Mouse (Mus musculus): ENCODE results near the gene Clip3. TPM values are rescaled to one million over a fixed set of nuclear protein-coding genes. Genes with fewer than 3 reads are reported as not detected.

The Clip3 gene
- polyA plus RNA-seq, 1 experiment from 2014 or later, result 100 TPM

DNA sequence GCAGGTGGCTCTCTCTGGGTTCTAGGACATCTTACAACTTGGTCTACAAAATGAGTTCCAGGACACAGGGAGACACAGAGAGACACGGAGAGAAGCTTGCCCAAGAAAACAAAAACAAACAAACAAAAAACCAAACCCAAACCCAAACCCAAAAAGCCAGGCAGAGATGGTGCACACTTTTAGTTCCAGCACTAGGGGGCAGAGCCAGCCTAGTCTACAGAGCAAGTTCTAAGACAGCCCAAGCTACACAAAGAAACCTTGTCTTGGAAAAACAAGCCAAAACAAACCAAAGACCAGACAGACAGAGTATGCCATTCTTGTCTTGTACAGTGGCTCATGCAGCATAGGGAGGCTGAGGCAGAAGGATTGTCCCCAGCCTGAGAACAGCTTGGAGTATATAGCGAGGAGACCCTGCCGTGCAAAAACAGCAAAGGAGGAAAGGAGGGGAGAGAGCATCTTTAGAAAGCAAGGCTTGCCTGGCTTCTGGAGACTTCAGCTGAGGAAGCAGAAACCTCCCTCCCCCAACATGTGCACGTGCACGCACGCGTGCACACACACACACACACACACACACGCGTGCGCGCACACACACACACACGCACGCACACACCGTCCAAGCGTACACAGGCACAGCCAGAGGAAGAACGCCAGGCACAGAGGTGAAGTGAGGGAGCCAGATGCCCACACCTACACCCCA, 14.7 kb downstream of the Clip3 start:
- Histone ChIP-seq H3K36me3 (ENCODE audit: control insufficient read depth, insufficient read depth, low read length) (peaks cover 28% of the 10 kb centered on the region), H3K9me3 (ENCODE audit: control insufficient read depth, low read length) (no peaks in the 10 kb centered on the region), H3K27ac (ENCODE audit: low read depth, low read length) (no peak overlapping the region), H3K4me1 (ENCODE audit: control insufficient read depth, insufficient read depth, low read length) (peaks cover 12% of the 10 kb centered on the region), H3K9ac (ENCODE audit: low read length) (no peak overlapping the region), H3K4me2 (ENCODE audit: low read depth) (no peak overlapping the region), H3K27me3 (ENCODE audit: control insufficient read depth, insufficient read depth, low read length) (no peaks in the 10 kb centered on the region), H3K4me3 (ENCODE audit: low read depth, low read length) (no peak overlapping the region)
- ATAC-seq (ENCODE audit: insufficient read depth, low FRiP score, low TSS enrichment) (no peak), DNase-seq (ENCODE audit: low spot score) (no peak)
- WGBS, result 89% methylated on average over 16 of the region's 16 CpGs

GRCm38 (mm10) chr7:30308076-30309005, 16.8 kb downstream of the Clip3 start, which contains the start of gene Alkbh6:
TSS of gene Alkbh6 (plus strand) at chr7:30308717.
- WGBS, result 3% methylated on average over 27 of the region's 27 CpGs

GRCm38 (mm10) chr7:30309395-30310129, 18.0 kb downstream of the Clip3 start:
- Histone ChIP-seq H3K36me3 (ENCODE audit: control insufficient read depth, insufficient read depth, low read length) (peaks cover 6% of the 10 kb centered on the region), H3K4me3 (ENCODE audit: low read depth, low read length) (peak overlapping the region; percentile 70), H3K27me3 (ENCODE audit: control insufficient read depth, insufficient read depth, low read length) (no peaks in the 10 kb centered on the region), H3K4me1 (ENCODE audit: control insufficient read depth, insufficient read depth, low read length) (peaks cover 13% of the 10 kb centered on the region), H3K4me2 (ENCODE audit: low read depth) (peak overlapping the region; percentile 90), H3K9me3 (ENCODE audit: control insufficient read depth, low read length) (no peaks in the 10 kb centered on the region), H3K9ac (ENCODE audit: low read length) (peak overlapping the region; percentile 65), H3K27ac (ENCODE audit: low read depth, low read length) (no peak overlapping the region)
- DNase-seq (ENCODE audit: low spot score) (no peak), ATAC-seq (ENCODE audit: insufficient read depth, low FRiP score, low TSS enrichment) (no peak)
- WGBS, result 68% methylated on average over 15 of the region's 15 CpGs

More at GRCm38 (mm10) chr7:30308076-30309005, 16.8 kb downstream of the Clip3 start, which contains the start of gene Alkbh6:
- peaks cover 12% of the 10 kb centered on the region for H3K4me1 ChIP-seq (ENCODE audit: control insufficient read depth, insufficient read depth, low read length)
- H3K4me3 ChIP-seq (ENCODE audit: low read depth, low read length), result peak within 1 kb of the TSS; percentile 70
- ATAC-seq (ENCODE audit: insufficient read depth, low FRiP score, low TSS enrichment) (peak; percentile 99), DNase-seq (ENCODE audit: low spot score) (peak; percentile 93)
- no peaks in the 10 kb centered on the region for H3K9me3 ChIP-seq (ENCODE audit: control insufficient read depth, low read length)
- no peaks in the 10 kb centered on the region for H3K27me3 ChIP-seq (ENCODE audit: control insufficient read depth, insufficient read depth, low read length)
- peak within 1 kb of the TSS; percentile 49; the same call in 1 of the 2 replicates for H3K27ac ChIP-seq (ENCODE audit: low read depth, low read length)
- peak within 1 kb of the TSS; percentile 65 for H3K9ac ChIP-seq (ENCODE audit: low read length)
- peaks cover 12% of the 10 kb centered on the region for H3K36me3 ChIP-seq (ENCODE audit: control insufficient read depth, insufficient read depth, low read length)
- peak within 1 kb of the TSS; percentile 90 for H3K4me2 ChIP-seq (ENCODE audit: low read depth)

DNA sequence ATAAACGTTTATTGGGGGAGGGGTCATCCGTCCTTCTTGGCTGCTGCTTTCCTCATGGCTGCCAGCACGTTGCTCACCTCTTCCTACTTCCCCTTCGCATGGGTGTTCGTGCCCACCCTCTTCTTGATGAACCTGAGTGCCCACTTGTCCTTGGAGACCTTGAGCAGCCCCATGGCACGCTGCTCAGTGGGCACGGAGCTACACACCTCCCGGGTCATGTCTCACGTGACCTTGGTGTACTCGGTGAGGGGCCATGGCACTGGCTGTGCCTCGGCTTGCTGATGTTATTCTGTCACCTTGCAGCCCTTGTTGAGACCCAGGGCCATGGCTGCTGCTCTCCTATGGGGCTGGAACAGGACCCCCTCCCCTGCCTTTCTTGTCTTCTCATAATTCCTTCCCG, 18.6 kb downstream of the Clip3 start:
- DNase-seq (ENCODE audit: low spot score) (no peak), ATAC-seq (ENCODE audit: insufficient read depth, low FRiP score, low TSS enrichment) (no peak)
- Histone ChIP-seq H3K27ac (ENCODE audit: low read depth, low read length) (no peak overlapping the region), H3K4me3 (ENCODE audit: low read depth, low read length) (no peak overlapping the region), H3K36me3 (ENCODE audit: control insufficient read depth, insufficient read depth, low read length) (peaks cover 6% of the 10 kb centered on the region), H3K4me2 (ENCODE audit: low read depth) (no peak overlapping the region), H3K9ac (ENCODE audit: low read length) (no peak overlapping the region), H3K9me3 (ENCODE audit: control insufficient read depth, low read length) (no peaks in the 10 kb centered on the region), H3K27me3 (ENCODE audit: control insufficient read depth, insufficient read depth, low read length) (no peaks in the 10 kb centered on the region), H3K4me1 (ENCODE audit: control insufficient read depth, insufficient read depth, low read length) (peaks cover 16% of the 10 kb centered on the region)
- WGBS, result 89% methylated on average over 12 of the region's 12 CpGs

DNA sequence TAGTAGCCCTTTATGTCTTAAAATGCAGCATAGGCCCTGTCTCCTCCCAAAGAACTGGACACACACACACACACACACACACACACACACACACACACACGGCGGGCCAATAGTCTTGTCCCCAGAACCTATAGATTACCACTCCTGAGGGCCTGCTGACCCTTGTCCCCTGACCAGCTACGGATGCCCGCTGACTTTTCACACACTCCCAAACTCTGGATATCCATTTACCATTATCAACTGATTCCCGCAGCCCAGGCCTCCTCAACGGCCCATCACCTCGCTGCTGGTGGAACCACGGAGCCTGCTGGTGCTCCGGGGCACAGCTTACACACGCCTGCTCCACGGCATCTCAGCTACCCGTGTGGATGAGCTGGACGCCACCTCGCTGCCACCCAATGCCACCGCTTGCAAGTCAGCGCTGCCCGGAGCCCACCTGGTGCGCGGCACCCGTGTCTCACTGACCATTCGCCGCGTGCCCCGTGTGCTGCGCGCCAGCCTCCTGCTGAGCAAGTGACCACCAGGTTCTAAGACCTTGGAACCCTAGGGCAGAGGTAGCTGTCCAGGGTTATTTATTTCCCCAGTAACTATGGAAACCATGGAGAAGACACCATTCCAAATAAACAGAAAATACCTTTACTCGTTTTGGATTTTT, 22.3 kb downstream of the Clip3 start:
- H3K4me3 ChIP-seq (ENCODE audit: low read depth, low read length), result no peak overlapping the region
- WGBS, result 50% methylated on average over 27 of the region's 27 CpGs
- ATAC-seq (ENCODE audit: insufficient read depth, low FRiP score, low TSS enrichment), result no peak
- H3K4me2 ChIP-seq (ENCODE audit: low read depth), result no peak overlapping the region
- no peak overlapping the region for H3K9ac ChIP-seq (ENCODE audit: low read length)
- H3K4me1 ChIP-seq (ENCODE audit: control insufficient read depth, insufficient read depth, low read length), result peaks cover 9% of the 10 kb centered on the region; the same call in 1 of the 2 replicates
- no peak for DNase-seq (ENCODE audit: low spot score)
- H3K27ac ChIP-seq (ENCODE audit: low read depth, low read length), result no peak overlapping the region
- no peaks in the 10 kb centered on the region for H3K27me3 ChIP-seq (ENCODE audit: control insufficient read depth, insufficient read depth, low read length)
- no peaks in the 10 kb centered on the region for H3K9me3 ChIP-seq (ENCODE audit: control insufficient read depth, low read length)
- H3K36me3 ChIP-seq (ENCODE audit: control insufficient read depth, insufficient read depth, low read length), result no peaks in the 10 kb centered on the region

- Histone ChIP-seq H3K27ac (ENCODE audit: low read depth, low read length) (no peak within 1 kb of the TSS), H3K9me3 (ENCODE audit: control insufficient read depth, low read length) (no peaks in the 10 kb centered on the region), H3K36me3 (ENCODE audit: control insufficient read depth, insufficient read depth, low read length) (no peaks in the 10 kb centered on the region), H3K4me1 (ENCODE audit: control insufficient read depth, insufficient read depth, low read length) (peaks cover 4% of the 10 kb centered on the region; the same call in 1 of the 2 replicates), H3K4me2 (ENCODE audit: low read depth) (peak within 1 kb of the TSS; percentile 28), H3K27me3 (ENCODE audit: control insufficient read depth, insufficient read depth, low read length) (no peaks in the 10 kb centered on the region), H3K4me3 (ENCODE audit: low read depth, low read length) (peak within 1 kb of the TSS; percentile 22), H3K9ac (ENCODE audit: low read length) (peak within 1 kb of the TSS; percentile 32; the same call in 1 of the 2 replicates)
- peak; percentile 35 for DNase-seq (ENCODE audit: low spot score)
- no peak for ATAC-seq (ENCODE audit: insufficient read depth, low FRiP score, low TSS enrichment)
- under 1% methylated on average over 9 of the region's 9 CpGs for WGBS
Observed at GRCm38 (mm10) chr7:30314721-30315155, 23.2 kb downstream of the Clip3 start, which contains the start of gene Syne4. TSS of gene Syne4 (plus strand) at chr7:30314807.

DNA sequence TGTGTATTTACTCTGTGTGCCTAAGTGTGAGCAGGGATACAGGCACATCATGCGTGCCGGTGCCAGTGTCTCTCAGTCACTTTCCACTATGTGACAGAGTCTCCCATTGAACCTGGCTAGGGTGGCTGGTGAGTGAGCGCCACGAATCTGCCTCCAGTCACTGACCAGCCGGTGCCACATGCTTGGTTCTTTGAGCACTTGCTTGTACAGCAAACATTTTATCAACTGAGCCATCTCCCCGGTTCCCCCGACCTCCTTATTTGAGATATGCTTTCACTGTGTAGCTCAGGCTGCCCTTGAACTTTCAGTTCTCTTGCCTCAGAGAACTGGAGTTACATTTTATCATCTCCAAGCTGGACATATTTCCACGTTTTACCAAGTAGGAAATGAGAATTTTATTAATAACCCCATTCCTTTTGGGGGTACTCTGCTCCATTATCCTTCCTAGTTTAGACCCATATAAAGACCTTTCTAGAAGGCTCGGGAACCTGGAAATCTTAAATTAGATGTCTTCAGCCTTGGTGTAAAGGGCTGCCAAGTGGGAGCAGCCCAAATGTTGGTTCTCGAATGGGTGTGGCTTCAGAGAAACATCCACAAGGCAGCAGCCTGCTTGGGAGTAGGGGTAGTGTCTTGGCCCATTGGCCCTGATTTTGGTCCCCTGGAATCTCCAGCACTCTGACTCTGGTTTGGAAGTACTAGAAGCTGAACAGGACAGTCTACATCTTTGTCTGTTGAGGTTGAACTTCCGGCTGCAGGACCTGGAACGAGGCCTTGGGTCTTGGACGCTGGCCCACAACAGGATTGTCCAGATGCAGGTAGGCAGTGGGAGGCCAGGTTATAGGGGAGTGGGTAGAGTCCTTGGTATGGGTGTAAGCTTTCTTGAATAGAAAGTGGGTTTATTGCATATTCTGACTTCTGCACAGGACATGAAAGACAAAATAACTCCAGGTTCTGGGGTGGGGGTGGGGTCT, 24.3 kb downstream of the Clip3 start:
- WGBS, result 81% methylated on average over 13 of the region's 13 CpGs
- DNase-seq (ENCODE audit: low spot score), result no peak
- Histone ChIP-seq H3K27me3 (ENCODE audit: control insufficient read depth, insufficient read depth, low read length) (no peaks in the 10 kb centered on the region), H3K4me1 (ENCODE audit: control insufficient read depth, insufficient read depth, low read length) (peaks cover 4% of the 10 kb centered on the region; the same call in 1 of the 2 replicates), H3K36me3 (ENCODE audit: control insufficient read depth, insufficient read depth, low read length) (no peaks in the 10 kb centered on the region), H3K4me3 (ENCODE audit: low read depth, low read length) (no peak overlapping the region), H3K9ac (ENCODE audit: low read length) (no peak overlapping the region), H3K9me3 (ENCODE audit: control insufficient read depth, low read length) (no peaks in the 10 kb centered on the region), H3K27ac (ENCODE audit: low read depth, low read length) (no peak overlapping the region), H3K4me2 (ENCODE audit: low read depth) (no peak overlapping the region; the same call in 1 of the 2 replicates)
- no peak for ATAC-seq (ENCODE audit: insufficient read depth, low FRiP score, low TSS enrichment)

All from neural tube, embryonic 11.5 days (tissue).